Mouse (Mus musculus) heart, postnatal 0 days (tissue): ENCODE data around the gene Zcwpw1. TPM values are rescaled to one million over a fixed set of nuclear protein-coding genes. Genes with fewer than 3 reads are reported as not detected.
"Not testable (repeated sequence)": the region's sequence is repeated elsewhere in the genome, so short reads cannot be mapped to it uniquely, and the experiment has no call there.

Experiments used
- ATAC-seq: fragments of 200-750 bp; cut with Nextera tagmentation; 2 replicates; pipeline ENCODE4 v1.8.0; 2017; ENCODE audit warnings: low read depth, moderate number of reproducible peaks, moderate library complexity; ENCODE audit not compliant: insufficient read depth
- DNase-seq: peaks from one replicate; pipeline ENCODE4 v3.0.0-alpha.2; 2016; ENCODE audit warnings: low spot score
- H3K27ac ChIP-seq: fragments of 300-500 bp; sonication (generic); 2 replicates; pipeline ENCODE4 v1.5.1; 2014; ENCODE audit warnings: low read depth, mild to moderate bottlenecking
- H3K27me3 ChIP-seq: fragments of 300-500 bp; sonication (generic); 2 replicates; pipeline ENCODE4 v1.6.1; 2014; ENCODE audit warnings: low read length, mixed read lengths; ENCODE audit not compliant: control insufficient read depth, insufficient read depth
- H3K36me3 ChIP-seq: fragments of 300-500 bp; sonication (generic); replicated peaks from 2 replicates; pipeline ENCODE4 v1.6.1; 2014; ENCODE audit warnings: low read length, mixed read lengths; ENCODE audit not compliant: control insufficient read depth, insufficient read depth
- H3K4me1 ChIP-seq: fragments of 300-500 bp; sonication (generic); 2 replicates; pipeline ENCODE4 v1.6.1; 2014; ENCODE audit warnings: antibody characterized with exemption; ENCODE audit not compliant: control insufficient read depth, insufficient read depth
- H3K4me2 ChIP-seq: fragments of 300-500 bp; sonication (generic); 2 replicates; pipeline ENCODE4 v1.6.1; 2014; ENCODE audit warnings: low read depth, mild to moderate bottlenecking, low read length, moderate library complexity
- H3K4me3 ChIP-seq: fragments of 300-500 bp; sonication (generic); 2 replicates; pipeline ENCODE4 v1.5.1; 2014; ENCODE audit warnings: low read depth, low read length
- H3K9ac ChIP-seq: fragments of 300-500 bp; sonication (generic); replicated peaks from 2 replicates; pipeline ENCODE4 v1.6.1; 2014; ENCODE audit warnings: low read depth, low read length, mixed read lengths
- H3K9me3 ChIP-seq: fragments of 300-500 bp; sonication (generic); replicated peaks from 2 replicates; pipeline ENCODE4 v1.6.1; 2016; ENCODE audit warnings: low read length; ENCODE audit not compliant: control insufficient read depth
- CTCF ChIP-seq: IDR thresholded peaks from 2 replicates; pipeline ENCODE4 v1.5.1; 2016; ENCODE audit warnings: antibody characterized with exemption, control low read depth, low read depth
- EP300 ChIP-seq: IDR thresholded peaks from 2 replicates; pipeline ENCODE4 v1.6.1; 2016; ENCODE audit warnings: antibody characterized with exemption, low read depth
- WGBS: fragments of 180-500 bp; shearing (Covaris S2); extraction: QIAGEN DNeasy Blood & Tissue Kit; methylation state at CpG from one replicate; pipeline ENCODE4 v1.1.7; 2014; 5-methylcytosine and 5-hydroxymethylcytosine counted together
- polyA plus RNA-seq: library from polyadenylated mRNA; unstranded; fragments of >200 nt; fragmentation: Nextera tagmentation; extraction: Ambion mirVana; gene quantifications from 2 replicates; pipeline ENCODE4 v1.2.1, GENCODE M21; 2015
- total RNA-seq: library from RNA; depleted of rRNA; stranded (reverse); fragments of >200 nt; gene quantifications from 2 replicates; pipeline ENCODE4 v1.2.3, GENCODE M21; 2014; ENCODE audit warnings: low replicate concordance

The Zcwpw1 gene
- total and polyA plus RNA-seq, 2 experiments from 2014 or later, result 2.2 to 8.7 TPM

GRCm38 (mm10) chr5:137746851-137747325, 40.7 kb upstream of the Zcwpw1 start:
- peak overlapping the region; percentile 92 for H3K9ac ChIP-seq
- ATAC-seq, result no peak
- TF ChIP-seq EP300 (no peak), CTCF (no peak)
- 1% methylated on average over 16 of the region's 16 CpGs for WGBS
- DNase-seq, result no peak
- no peaks in the 10 kb centered on the region for H3K9me3 ChIP-seq
- H3K27ac ChIP-seq, result peak overlapping the region; percentile 99
- H3K27me3 ChIP-seq, result no peaks in the 10 kb centered on the region
- H3K4me1 ChIP-seq, result peaks cover 30% of the 10 kb centered on the region
- H3K4me2 ChIP-seq, result peak overlapping the region; percentile 100
- peak overlapping the region; percentile 71 for H3K4me3 ChIP-seq
- peaks cover 10% of the 10 kb centered on the region; the same call in 1 of the 2 replicates for H3K36me3 ChIP-seq

- ATAC-seq (peak; percentile 4; the same call in 1 of the 2 replicates), DNase-seq (peak; percentile 40)
- Histone ChIP-seq H3K27me3 (no peaks in the 10 kb centered on the region), H3K36me3 (peaks cover 15% of the 10 kb centered on the region), H3K9ac (peak overlapping the region; percentile 92), H3K4me2 (peak overlapping the region; percentile 100), H3K27ac (peak overlapping the region; percentile 99), H3K4me3 (peak overlapping the region; percentile 71), H3K9me3 (no peaks in the 10 kb centered on the region), H3K4me1 (peaks cover 35% of the 10 kb centered on the region)
- WGBS, result 1% methylated on average over 26 of the region's 26 CpGs
- TF ChIP-seq EP300 (no peak), CTCF (peak; percentile 17; the same call in 1 of the 2 replicates)
Measured at GRCm38 (mm10) chr5:137747326-137747961, 40.2 kb upstream of the Zcwpw1 start.

DNA sequence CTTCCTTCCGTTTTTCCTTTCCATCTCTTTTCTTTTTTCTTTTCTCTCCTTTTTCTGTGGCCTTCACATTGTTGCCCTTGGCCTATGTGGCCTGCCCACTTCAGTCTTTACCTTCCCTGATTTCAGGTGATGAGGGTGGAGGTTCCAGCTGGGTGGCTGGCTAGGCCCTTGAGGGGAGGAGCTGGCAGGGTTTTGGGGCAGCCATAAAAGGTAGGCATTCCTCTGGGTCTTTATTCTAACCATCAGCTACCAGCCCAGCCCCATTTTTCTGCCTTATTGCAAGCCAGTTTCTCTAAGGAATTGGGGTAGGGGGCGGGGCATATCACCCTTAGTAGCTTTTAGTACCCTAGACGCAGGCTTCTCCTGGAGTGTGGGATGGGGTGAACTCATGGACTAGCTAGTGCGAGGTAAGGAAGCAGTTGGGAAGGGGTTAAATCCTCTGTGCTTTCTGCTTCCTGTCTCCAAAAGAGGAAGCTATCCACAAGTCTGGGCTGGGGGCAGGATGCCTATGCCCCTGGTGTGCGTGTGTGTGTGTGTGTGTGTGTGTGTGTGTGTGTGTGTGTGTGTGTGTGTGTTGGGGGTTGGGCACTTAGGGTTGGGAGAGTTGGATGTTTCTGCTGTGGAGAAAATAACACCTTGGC, 39.3 kb upstream of the Zcwpw1 start:
- DNase-seq (peak; percentile 39), ATAC-seq (no peak)
- H3K4me3 ChIP-seq, result peak overlapping the region; percentile 71
- H3K36me3 ChIP-seq, result peaks cover 16% of the 10 kb centered on the region
- H3K27me3 ChIP-seq, result no peaks in the 10 kb centered on the region
- peaks cover 43% of the 10 kb centered on the region for H3K4me1 ChIP-seq
- H3K9me3 ChIP-seq, result no peaks in the 10 kb centered on the region
- H3K27ac ChIP-seq, result peak overlapping the region; percentile 99
- peak overlapping the region; percentile 100 for H3K4me2 ChIP-seq
- whole genome bisulfite sequencing, result 18% methylated on average over 5 of the region's 5 CpGs
- peak overlapping the region; percentile 92; the same call in 1 of the 2 replicates for H3K9ac ChIP-seq
- TF ChIP-seq CTCF (no peak), EP300 (no peak)

GRCm38 (mm10) chr5:137749196-137749836, 38.3 kb upstream of the Zcwpw1 start:
- H3K9ac ChIP-seq, result peak overlapping the region; percentile 92; the same call in 1 of the 2 replicates
- no peak for ATAC-seq
- WGBS, result 36% methylated on average over 6 of the region's 6 CpGs
- peak overlapping the region; percentile 71 for H3K4me3 ChIP-seq
- DNase-seq, result peak; percentile 24
- TF ChIP-seq EP300, result no peak
- TF ChIP-seq CTCF, result no peak
- peaks cover 26% of the 10 kb centered on the region for H3K36me3 ChIP-seq
- no peaks in the 10 kb centered on the region for H3K27me3 ChIP-seq
- H3K9me3 ChIP-seq, result no peaks in the 10 kb centered on the region
- peak overlapping the region; percentile 99 for H3K27ac ChIP-seq
- H3K4me2 ChIP-seq, result peak overlapping the region; percentile 100
- H3K4me1 ChIP-seq, result peaks cover 53% of the 10 kb centered on the region

- 83% methylated on average over 7 of the region's 8 CpGs for WGBS
- not testable (repeated sequence) for H3K27me3 ChIP-seq, H3K4me2 ChIP-seq, H3K9me3 ChIP-seq, H3K9ac ChIP-seq, ATAC-seq, H3K4me3 ChIP-seq, DNase-seq
- Histone ChIP-seq H3K36me3 (peaks cover 28% of the 10 kb centered on the region), H3K4me1 (peaks cover 55% of the 10 kb centered on the region), H3K27ac (peak overlapping the region; percentile 89)
Measured at GRCm38 (mm10) chr5:137750212-137750611, 37.4 kb upstream of the Zcwpw1 start.
